ENCODE assay signal across 8 mouse cellular contexts in genomic region chr10:83359956-83360355, GRCm38 (mm10). TPM values are rescaled to one million over a fixed set of nuclear protein-coding genes. Genes with fewer than 3 reads are reported as not detected.
A peak's percentile ranks its signal among the peaks of the same experiment; 100 is the strongest.
DNase-seq lines count a peak whose midpoint lies in the region; ATAC-seq and TF ChIP-seq lines count a peak whose summit lies in the region.

D10Wsu102e (plus strand) TSS chr10:83360221.

- WGBS in bone marrow, adult 2 months: under 1% methylated on average over 30 of the region's 30 CpGs
- under 1% methylated on average over 30 of the region's 30 CpGs for WGBS in embryonic facial prominence, embryonic 15.5 days
- 2% methylated on average over 30 of the region's 30 CpGs for WGBS in limb, embryonic 14.5 days
- WGBS in midbrain, postnatal 0 days: under 1% methylated on average over 30 of the region's 30 CpGs

- no peaks in the 10 kb centered on the region for H3K27me3 ChIP-seq in embryonic facial prominence, embryonic 15.5 days
- H3K27me3 ChIP-seq in limb, embryonic 14.5 days (ENCODE audit: control insufficient read depth, insufficient read depth, low read length): no peaks in the 10 kb centered on the region
- H3K27me3 ChIP-seq in midbrain, postnatal 0 days (ENCODE audit: insufficient read depth, low read length): no peaks in the 10 kb centered on the region

- peak within 1 kb of the TSS; percentile 76 for H3K9ac ChIP-seq in embryonic facial prominence, embryonic 15.5 days
- H3K9ac ChIP-seq in limb, embryonic 14.5 days (ENCODE audit: low read depth, low read length, severe bottlenecking): peak within 1 kb of the TSS; percentile 79
- peak within 1 kb of the TSS; percentile 81 for H3K9ac ChIP-seq in midbrain, postnatal 0 days (replicated peaks; ENCODE audit: low read length, poor library complexity, severe bottlenecking)

- peaks cover 17% of the 10 kb centered on the region for H3K36me3 ChIP-seq in embryonic facial prominence, embryonic 15.5 days
- peaks cover 23% of the 10 kb centered on the region for H3K36me3 ChIP-seq in limb, embryonic 14.5 days (ENCODE audit: control insufficient read depth, insufficient read depth, low read length)
- H3K36me3 ChIP-seq in midbrain, postnatal 0 days (ENCODE audit: insufficient read depth, low read length): peaks cover 4% of the 10 kb centered on the region; the same call in 1 of the 2 replicates

- H3K4me2 ChIP-seq in embryonic facial prominence, embryonic 15.5 days (replicated peaks): peak within 1 kb of the TSS; percentile 78
- peak within 1 kb of the TSS; percentile 70 for H3K4me2 ChIP-seq in limb, embryonic 14.5 days (replicated peaks; ENCODE audit: low read depth, low read length, severe bottlenecking)
- peak within 1 kb of the TSS; percentile 86 for H3K4me2 ChIP-seq in midbrain, postnatal 0 days (ENCODE audit: low read depth, low read length, poor library complexity, severe bottlenecking)

- ATAC-seq in embryonic facial prominence, embryonic 15.5 days (ENCODE audit: insufficient number of reproducible peaks, low FRiP score, low TSS enrichment, low read depth): peak; percentile 97
- peak; percentile 98 for ATAC-seq in limb, embryonic 14.5 days (ENCODE audit: low FRiP score, low read depth)
- peak; percentile 98 for ATAC-seq in midbrain, postnatal 0 days (ENCODE audit: low FRiP score)

- no peaks in the 10 kb centered on the region for H3K9me3 ChIP-seq in embryonic facial prominence, embryonic 15.5 days (replicated peaks)
- H3K9me3 ChIP-seq in limb, embryonic 14.5 days (ENCODE audit: control insufficient read depth, low read length): no peaks in the 10 kb centered on the region
- H3K9me3 ChIP-seq in midbrain, postnatal 0 days (ENCODE audit: low read length): no peaks in the 10 kb centered on the region

- H3K4me3 ChIP-seq in bone marrow, adult 2 months (replicated peaks; ENCODE audit: control insufficient read depth, low read depth, low read length): peak within 1 kb of the TSS; percentile 100
- H3K4me3 ChIP-seq in embryonic facial prominence, embryonic 15.5 days (replicated peaks): peak within 1 kb of the TSS; percentile 80
- H3K4me3 ChIP-seq in limb, embryonic 14.5 days (replicated peaks; ENCODE audit: low read length): peak within 1 kb of the TSS; percentile 87
- H3K4me3 ChIP-seq in midbrain, postnatal 0 days (ENCODE audit: low read depth, low read length): peak within 1 kb of the TSS; percentile 85

- peaks cover 2% of the 10 kb centered on the region; the same call in 1 of the 2 replicates for H3K4me1 ChIP-seq in bone marrow, adult 2 months (ENCODE audit: control insufficient read depth, insufficient read depth, low read length)
- peaks cover 13% of the 10 kb centered on the region for H3K4me1 ChIP-seq in embryonic facial prominence, embryonic 15.5 days
- peaks cover 11% of the 10 kb centered on the region; the same call in 1 of the 2 replicates for H3K4me1 ChIP-seq in limb, embryonic 14.5 days (ENCODE audit: control insufficient read depth, insufficient read depth, low read length)
- H3K4me1 ChIP-seq in midbrain, postnatal 0 days (ENCODE audit: insufficient read depth, low read length): peaks cover 9% of the 10 kb centered on the region; the same call in 1 of the 2 replicates

- DNase-seq in 416B (ENCODE audit: low read depth): peak; percentile 97
- peak; percentile 98 for DNase-seq in heart, adult 8-10 months (ENCODE audit: low spot score)
- peak; percentile 99 for DNase-seq in kidney, adult 9 months
- DNase-seq in limb, embryonic 14.5 days (ENCODE audit: low spot score): peak; percentile 97
- peak; percentile 98 for DNase-seq in midbrain, postnatal 0 days (ENCODE audit: low spot score)
- DNase-seq in spleen, postnatal 14 days (ENCODE audit: low spot score in 2 of 2): peak; percentile 86 to 87

- peak within 1 kb of the TSS; percentile 57; the same call in 1 of the 2 replicates for H3K27ac ChIP-seq in bone marrow, adult 2 months (ENCODE audit: control insufficient read depth, insufficient read depth, low read depth, low read length, poor library complexity)
- peak within 1 kb of the TSS; percentile 85 for H3K27ac ChIP-seq in embryonic facial prominence, embryonic 15.5 days (replicated peaks)
- H3K27ac ChIP-seq in limb, embryonic 14.5 days (replicated peaks; ENCODE audit: low read depth, low read length): peak within 1 kb of the TSS; percentile 65
- peak within 1 kb of the TSS; percentile 70 for H3K27ac ChIP-seq in midbrain, postnatal 0 days (ENCODE audit: low read depth, low read length)

- 0 out of 2 replicates have a peak, but pooled peaks have one; percentile 39 for TF ChIP-seq POLR2A in bone marrow, adult 2 months (IDR thresholded peaks at IDR 0.05; ENCODE audit: borderline replicate concordance, control insufficient read depth, low read depth, low read length)
- TF ChIP-seq POLR2A in limb, embryonic 14.5 days (IDR thresholded peaks at IDR 0.05; ENCODE audit: borderline replicate concordance, extremely low read depth, insufficient read depth, insufficient read length): 0 out of 2 replicates have a peak, but pooled peaks have one; percentile 40

- no peak for TF ChIP-seq CTCF in bone marrow, adult 2 months (IDR thresholded peaks at IDR 0.05; ENCODE audit: control insufficient read depth, insufficient read depth, low read length)
- no peak for TF ChIP-seq CTCF in midbrain, postnatal 0 days (IDR thresholded peaks at IDR 0.05)

RNA-seq across cellular contexts. Expression of gene D10Wsu102e, which starts in this region (rescaled TPM):
- 0.25 and 0.50 TPM in 2 replicates for polyA plus RNA-seq in bone marrow, adult 2 months (2011; ENCODE audit: insufficient read depth, insufficient read length, low replicate concordance, missing spikeins)
- 0.61 and 0.63 TPM in 2 replicates for polyA plus RNA-seq in embryonic facial prominence, embryonic 15.5 days (2015; fragmentation: Nextera tagmentation; extraction: Ambion mirVana)
- under 1 TPM; 0.57 to 0.72 (median 0.60) TPM for total RNA-seq in heart, adult 8-10 months (2022)
- polyA plus RNA-seq in limb, embryonic 14.5 days (2012; rRNA removed): 0.64 and 0.69 TPM in 2 replicates
- polyA plus RNA-seq in limb, embryonic 14.5 days (2014; fragmentation: Nextera tagmentation; extraction: Ambion mirVana): 0.63 and 0.65 TPM in 2 replicates
- 2.4 and 3.4 TPM in 2 replicates for total RNA-seq in midbrain, postnatal 0 days (2014; rRNA removed)
- 0.49 and 0.59 TPM in 2 replicates for polyA plus RNA-seq in midbrain, postnatal 0 days (2015; fragmentation: Nextera tagmentation; extraction: Ambion mirVana)

Comparison
In these comparisons a context has a peak if more than half of its experiments do, and no peak if none do; other contexts are left out.
1. Peak in every context shown above with its lines: DNase-seq, ATAC-seq, H3K4me3 ChIP-seq and H3K27ac ChIP-seq.
2. Peak in ATAC-seq, H3K4me3 ChIP-seq, H3K27ac ChIP-seq, H3K9ac ChIP-seq and H3K4me2 ChIP-seq in embryonic facial prominence, embryonic 15.5 days; RNA of the gene not detected or under 1 TPM.
3. Peak in DNase-seq in heart, adult 8-10 months; RNA of the gene not detected or under 1 TPM.
4. Peak in DNase-seq, ATAC-seq, H3K4me3 ChIP-seq, H3K27ac ChIP-seq, H3K9ac ChIP-seq and H3K4me2 ChIP-seq in limb, embryonic 14.5 days; RNA of the gene not detected or under 1 TPM.